Mouse (Mus musculus) embryo, embryonic 9.5 days (tissue): ENCODE data around the gene Tbxa2r.

Experiments used
- DNase-seq: peaks from one replicate; pipeline ENCODE4 v3.0.0-alpha.2; 2017; ENCODE audit errors: extremely low spot score

Gene Tbxa2r

GRCm38 (mm10) chr10:81328386-81328785 is at the start of gene Tbxa2r:
Gene Tbxa2r (plus strand): TSS chr10:81328731.
- no peak for DNase-seq

GRCm38 (mm10) chr10:81279496-81279895 is 49.0 kb upstream of the Tbxa2r start:
- no peak for DNase-seq

GRCm38 (mm10) chr10:81284189-81284588 is 44.3 kb upstream of the Tbxa2r start:
- DNase-seq, result no peak

GRCm38 (mm10) chr10:81284719-81285118 is 43.8 kb upstream of the Tbxa2r start:
- no peak for DNase-seq

- peak; percentile 92 for DNase-seq
These were observed 42.7 kb upstream of the Tbxa2r start for GRCm38 (mm10) chr10:81285694-81286450.

- no peak for DNase-seq
These were observed 41.9 kb upstream of the Tbxa2r start for GRCm38 (mm10) chr10:81286586-81286985.

GRCm38 (mm10) chr10:81287513-81288157 is 40.9 kb upstream of the Tbxa2r start:
- DNase-seq, result peak; percentile 67

GRCm38 (mm10) chr10:81288601-81289000 is 39.9 kb upstream of the Tbxa2r start:
- DNase-seq, result no peak

- peak; percentile 76 for DNase-seq
These were observed 39.3 kb upstream of the Tbxa2r start for GRCm38 (mm10) chr10:81289278-81289677.

GRCm38 (mm10) chr10:81289811-81290210 is 38.7 kb upstream of the Tbxa2r start:
- no peak for DNase-seq

GRCm38 (mm10) chr10:81290698-81291460 is 37.7 kb upstream of the Tbxa2r start:
- no peak for DNase-seq

- DNase-seq, result no peak
These were observed 36.9 kb upstream of the Tbxa2r start, which contains the start of gene Tjp3 for GRCm38 (mm10) chr10:81291511-81292104. Gene Tjp3 (minus strand): TSS chr10:81291581.

- DNase-seq, result peak; percentile 100
These were observed 35.8 kb upstream of the Tbxa2r start, which contains the start of gene Pip5k1c for GRCm38 (mm10) chr10:81292554-81293333. Gene Pip5k1c (plus strand): TSS chr10:81292963.

- DNase-seq, result no peak
These were observed 35.0 kb upstream of the Tbxa2r start for GRCm38 (mm10) chr10:81293334-81294030.

GRCm38 (mm10) chr10:81294442-81294841 is 34.1 kb upstream of the Tbxa2r start:
- no peak for DNase-seq

- DNase-seq, result no peak
These were observed 33.3 kb upstream of the Tbxa2r start for GRCm38 (mm10) chr10:81295185-81295584.

- DNase-seq, result no peak
These were observed 31.3 kb upstream of the Tbxa2r start for GRCm38 (mm10) chr10:81297246-81297645.

GRCm38 (mm10) chr10:81297845-81298244 is 30.7 kb upstream of the Tbxa2r start:
- DNase-seq, result no peak

- no peak for DNase-seq
These were observed 30.0 kb upstream of the Tbxa2r start for GRCm38 (mm10) chr10:81298369-81299100.
